In genomic region chr13:99230495-99230868, GRCm38 (mm10) we compare ENCODE assay signal across 10 mouse cellular contexts. TPM values are rescaled to one million over a fixed set of nuclear protein-coding genes. Genes with fewer than 3 reads are reported as not detected.
DNase-seq lines count a peak whose midpoint lies in the region; ATAC-seq and TF ChIP-seq lines count a peak whose summit lies in the region.
"Had no signal": no experiment of that assay in that cellular context is flagged by ENCODE, and none has a peak within 500 bp of the region (broad histone marks: within the 10 kb centered on the region; RNA-seq: fewer than 3 reads in every experiment).

No protein-coding gene starts in this region.

- no peaks in the 10 kb centered on the region for H3K27me3 ChIP-seq in hindbrain, postnatal 0 days (ENCODE audit: insufficient read depth, low read length)
- no peaks in the 10 kb centered on the region for H3K27me3 ChIP-seq in hindbrain, embryonic 11.5 days (ENCODE audit: control insufficient read depth, insufficient read depth, low read length)

- no peak for DNase-seq in hindbrain, postnatal 0 days (ENCODE audit: low spot score)
- DNase-seq in hindbrain, embryonic 11.5 days (ENCODE audit: low spot score) = no peak
- DNase-seq in heart, adult 9 months (ENCODE audit: low spot score in 2 of 2) = peak; percentile 81 to 87
- DNase-seq in kidney, adult 9 months = peak; percentile 73
- peak; percentile 58 for DNase-seq in lung, postnatal 36 days
- no peak for DNase-seq in cerebellum, postnatal 4 days (ENCODE audit: low spot score in 2 of 2)
- no peak for DNase-seq in cerebellum, postnatal 10 days
- DNase-seq in thymus, postnatal 14 days = no peak
- DNase-seq: cerebellum, adult 11-12 months had no signal

- no peak overlapping the region for H3K9ac ChIP-seq in hindbrain, postnatal 0 days (replicated peaks; ENCODE audit: low read length)
- no peak overlapping the region for H3K9ac ChIP-seq in hindbrain, embryonic 11.5 days (ENCODE audit: low read depth, low read length)

- no peak overlapping the region for H3K4me2 ChIP-seq in hindbrain, postnatal 0 days (ENCODE audit: low read depth, low read length)
- H3K4me2 ChIP-seq in hindbrain, embryonic 11.5 days (replicated peaks; ENCODE audit: low read depth, low read length) = no peak overlapping the region

- no peaks in the 10 kb centered on the region for H3K4me1 ChIP-seq in hindbrain, postnatal 0 days (ENCODE audit: insufficient read depth, low read length)
- no peaks in the 10 kb centered on the region for H3K4me1 ChIP-seq in hindbrain, embryonic 11.5 days (replicated peaks; ENCODE audit: control insufficient read depth, insufficient read depth, low read length)

- no peaks in the 10 kb centered on the region for H3K36me3 ChIP-seq in hindbrain, postnatal 0 days (ENCODE audit: insufficient read depth, low read length)
- H3K36me3 ChIP-seq in hindbrain, embryonic 11.5 days (ENCODE audit: control insufficient read depth, insufficient read depth, low read length) = no peaks in the 10 kb centered on the region

- TF ChIP-seq CTCF in hindbrain, postnatal 0 days (IDR thresholded peaks at IDR 0.05; ENCODE audit: low read depth) = no peak

- H3K27ac ChIP-seq in hindbrain, postnatal 0 days = 0 out of 2 replicates have a peak overlapping the region, but pooled peaks have one; percentile 3
- no peak overlapping the region for H3K27ac ChIP-seq in hindbrain, embryonic 11.5 days (ENCODE audit: low read depth, low read length)

- no peak for ATAC-seq in hindbrain, postnatal 0 days
- no peak for ATAC-seq in hindbrain, embryonic 11.5 days (ENCODE audit: low FRiP score)

- H3K9me3 ChIP-seq in hindbrain, postnatal 0 days (ENCODE audit: low read length) = no peaks in the 10 kb centered on the region
- no peaks in the 10 kb centered on the region for H3K9me3 ChIP-seq in hindbrain, embryonic 11.5 days (ENCODE audit: control insufficient read depth, low read length)

- no peak overlapping the region for H3K4me3 ChIP-seq in hindbrain, postnatal 0 days (ENCODE audit: low read length)
- no peak overlapping the region for H3K4me3 ChIP-seq in hindbrain, embryonic 11.5 days (ENCODE audit: low read depth, low read length)
- H3K4me3 ChIP-seq: myocyte had no signal

- 30% methylated on average over 3 of the region's 3 CpGs for WGBS in hindbrain, postnatal 0 days
- WGBS in hindbrain, embryonic 11.5 days = 19% methylated on average over 3 of the region's 3 CpGs

RNA-seq across cellular contexts. Expression of gene Zfp366, which starts 45.9 kb away (rescaled TPM):
- total RNA-seq in hindbrain, postnatal 0 days (2014; rRNA removed) = 1.6 and 2.2 TPM in 2 replicates
- 0.30 and 0.34 TPM in 2 replicates for polyA plus RNA-seq in hindbrain, postnatal 0 days (2015; fragmentation: Nextera tagmentation; extraction: Ambion mirVana)
- 0.91 and 0.95 TPM in 2 replicates for polyA plus RNA-seq in hindbrain, embryonic 11.5 days (2014; fragmentation: Nextera tagmentation; extraction: Ambion mirVana)

Comparison
In these comparisons a context has a peak if more than half of its experiments do, and no peak if none do; other contexts are left out.
1. DNase-seq: peak in heart, adult 9 months (2 of 2), kidney, adult 9 months (single experiment) and lung, postnatal 36 days (single experiment); none in hindbrain, postnatal 0 days (single experiment), hindbrain, embryonic 11.5 days (single experiment), cerebellum, postnatal 4 days (0 of 2), cerebellum, postnatal 10 days (0 of 2) and thymus, postnatal 14 days (single experiment).